Mouse (Mus musculus): Measurements from ENCODE around the gene Fxyd7.

Fxyd7 gene

DNA sequence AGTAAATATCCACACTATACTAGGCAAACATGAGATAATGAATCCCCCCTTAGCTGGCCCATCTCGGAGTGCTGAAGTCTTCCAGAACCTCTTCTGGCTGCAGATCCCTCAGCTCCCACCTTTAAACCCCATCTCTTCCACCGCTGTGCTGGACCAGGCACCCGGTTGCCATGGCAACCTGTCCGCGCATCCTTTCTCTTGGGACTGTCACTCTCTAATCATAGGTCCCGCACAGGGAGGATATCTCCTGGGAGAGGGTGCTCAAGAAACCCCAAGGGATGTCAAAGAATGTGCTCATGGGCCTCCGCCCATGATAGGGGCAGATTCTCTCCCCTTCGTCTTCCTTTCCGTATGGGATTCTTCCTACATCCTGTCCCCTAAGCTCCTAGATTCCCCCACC lies 346 bp downstream of the Fxyd7 start:
- DNase-seq (ENCODE audit: low read depth, low spot score), result peak; percentile 52

DNA sequence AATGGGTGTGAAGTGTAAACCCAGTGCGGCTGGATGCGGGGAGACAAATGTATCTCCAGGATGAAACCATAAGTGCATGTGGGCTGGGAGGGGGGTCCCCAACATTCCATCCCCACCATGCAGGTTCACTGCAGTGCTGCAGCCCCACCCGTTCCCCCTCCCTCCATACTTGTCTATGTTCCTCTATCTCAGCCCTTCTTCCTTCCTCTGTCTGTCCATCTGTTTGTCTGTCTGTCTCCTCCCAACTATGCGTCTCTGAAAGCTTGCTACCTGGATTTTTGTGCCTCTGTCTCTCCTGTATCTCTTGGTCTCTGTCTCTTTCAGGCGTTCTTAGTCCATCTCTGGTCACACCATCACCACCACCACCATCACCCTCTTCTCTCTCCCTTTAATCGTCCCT lies 780 bp downstream of the Fxyd7 start:
- no peak for DNase-seq (ENCODE audit: low read depth, low spot score)

DNA sequence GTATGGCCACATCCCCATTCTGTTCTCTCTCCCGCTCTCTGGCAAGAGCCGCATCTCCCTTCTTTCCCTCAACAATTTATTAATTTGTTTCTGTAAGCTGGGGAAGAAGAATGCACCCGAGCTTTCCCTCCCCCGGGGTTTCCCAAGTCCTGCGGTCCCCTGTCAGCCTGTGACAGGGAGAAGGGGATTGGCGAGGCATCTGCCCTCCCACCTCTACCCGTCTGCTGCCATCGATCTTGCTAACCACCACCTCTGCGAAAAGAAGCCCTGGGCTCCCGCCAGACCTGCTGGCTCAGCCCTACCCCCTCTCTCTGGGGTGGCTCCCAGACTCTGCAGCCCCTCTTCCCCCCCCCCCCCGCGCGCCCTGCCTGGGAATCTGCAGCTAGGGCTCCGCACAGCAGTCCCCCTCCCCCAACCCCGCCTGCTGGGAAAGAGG lies 1.4 kb downstream of the Fxyd7 start:
- no peak for DNase-seq (ENCODE audit: low read depth, low spot score)

DNA sequence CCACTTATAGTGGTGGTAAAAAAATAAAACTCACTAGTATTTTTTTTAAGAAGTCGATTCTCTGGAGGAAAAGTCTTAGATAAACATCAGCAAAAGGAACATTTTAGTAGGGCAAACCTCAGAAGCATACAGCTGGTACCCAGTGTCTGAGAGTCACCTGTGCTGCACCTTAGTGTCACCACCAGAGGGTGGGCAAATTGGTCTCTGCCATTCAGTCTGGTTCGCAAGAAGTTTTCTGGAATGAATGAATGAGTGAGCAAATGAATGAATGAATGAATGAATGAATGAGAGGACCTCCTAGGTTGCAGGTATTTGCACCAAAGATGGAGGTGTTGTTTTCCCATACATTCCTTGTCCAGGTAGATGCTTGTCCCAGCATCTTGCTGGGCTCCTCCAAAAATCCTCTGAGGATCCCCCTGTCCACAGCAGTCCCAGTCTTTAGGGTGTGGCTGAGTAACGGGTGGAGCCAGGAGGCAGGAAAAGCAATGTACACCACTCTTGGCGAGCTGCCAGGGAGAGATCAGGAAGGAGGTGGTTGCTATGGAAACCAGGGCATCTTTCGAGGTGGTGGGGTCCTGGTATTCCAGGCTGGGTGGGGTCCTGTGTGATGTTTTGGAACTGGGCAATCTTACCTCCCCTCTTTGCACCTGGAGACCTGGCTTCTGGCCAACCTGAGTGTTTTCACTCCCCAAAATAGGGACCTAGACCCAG lies 2.0 kb downstream of the Fxyd7 start:
- DNase-seq (ENCODE audit: low read depth, low spot score), result peak; percentile 30

DNA sequence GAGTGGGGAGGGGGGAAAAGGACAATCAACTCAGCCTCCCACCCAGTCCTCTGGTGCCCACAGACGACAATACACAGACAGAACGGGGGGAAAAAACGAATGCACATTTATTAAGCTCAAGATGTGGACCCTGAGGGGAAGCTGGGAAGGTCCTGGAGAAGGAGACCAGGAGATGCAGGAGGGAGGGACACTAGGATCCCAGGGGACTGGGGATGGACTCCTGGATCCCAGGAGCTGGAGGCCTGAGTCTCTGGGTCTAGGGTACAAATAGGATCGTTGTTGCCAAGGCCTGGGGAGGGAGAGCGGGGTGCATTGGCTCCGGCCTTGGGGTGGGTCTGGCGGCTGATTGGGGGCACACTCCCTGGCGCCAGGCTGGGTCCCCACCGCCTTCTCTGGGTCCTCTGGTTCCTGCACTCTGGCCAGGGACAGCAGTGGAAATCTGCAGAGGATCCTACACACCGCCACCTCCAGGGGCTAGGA lies 8.8 kb downstream of the Fxyd7 start, which contains the start of gene Fxyd5:
TSS of gene Fxyd5 (minus strand) at position 51 of the 480 bp plus-strand sequence.
- DNase-seq (ENCODE audit: low read depth, low spot score), result no peak

DNA sequence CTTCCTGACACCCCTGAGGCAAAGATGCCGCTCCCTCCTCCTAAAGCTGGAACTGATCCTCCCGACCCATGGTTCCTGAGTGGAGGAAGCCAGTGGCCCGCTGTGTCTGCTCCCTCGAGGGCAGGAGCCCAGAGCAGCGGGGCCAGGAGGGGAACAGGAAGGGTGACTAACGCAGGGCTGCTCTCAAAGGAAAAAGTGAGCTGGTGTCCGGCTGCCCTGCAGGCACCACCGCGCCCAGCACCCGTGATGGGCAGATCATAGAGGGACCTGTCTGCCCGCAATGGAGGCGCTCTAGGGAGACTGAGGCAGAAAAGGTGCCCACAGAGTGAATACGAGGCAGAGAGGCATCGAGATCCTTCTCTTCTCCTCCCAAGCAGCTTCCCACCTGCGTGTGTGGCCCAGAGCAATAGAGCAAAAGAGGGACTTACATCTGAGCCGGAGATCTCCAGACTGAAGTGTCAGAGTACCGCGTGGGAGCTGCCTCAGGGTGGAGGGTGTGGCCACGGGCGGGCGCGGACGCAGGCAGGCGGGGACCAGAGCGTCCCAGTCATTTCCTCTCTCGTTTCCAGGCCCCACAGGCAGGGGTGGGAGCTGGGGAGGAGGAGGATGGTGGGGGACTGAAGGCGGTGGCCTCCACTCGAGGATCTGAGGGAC lies 9.5 kb downstream of the Fxyd7 start:
- DNase-seq (ENCODE audit: low read depth, low spot score), result peak; percentile 40

DNA sequence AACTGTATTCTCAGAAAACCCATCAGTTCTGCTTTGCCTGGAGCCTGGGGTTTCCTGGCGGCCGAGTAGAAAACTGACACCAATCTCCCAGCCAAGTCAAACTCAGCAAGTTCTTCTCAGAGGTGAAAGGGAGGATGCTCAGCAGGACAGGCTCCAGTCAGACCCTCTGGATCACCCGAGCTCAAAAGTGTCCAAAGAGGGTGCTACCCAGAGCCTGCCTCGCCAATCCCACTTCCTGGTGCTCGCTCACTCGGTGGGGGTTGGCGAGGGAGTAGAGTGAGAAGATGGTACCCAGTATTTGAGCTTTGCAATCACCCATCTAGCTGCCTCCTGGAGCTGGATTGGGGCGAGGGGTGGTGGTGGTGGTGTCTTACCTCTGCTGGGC lies 10.3 kb downstream of the Fxyd7 start:
- DNase-seq (ENCODE audit: low read depth, low spot score), result no peak

DNA sequence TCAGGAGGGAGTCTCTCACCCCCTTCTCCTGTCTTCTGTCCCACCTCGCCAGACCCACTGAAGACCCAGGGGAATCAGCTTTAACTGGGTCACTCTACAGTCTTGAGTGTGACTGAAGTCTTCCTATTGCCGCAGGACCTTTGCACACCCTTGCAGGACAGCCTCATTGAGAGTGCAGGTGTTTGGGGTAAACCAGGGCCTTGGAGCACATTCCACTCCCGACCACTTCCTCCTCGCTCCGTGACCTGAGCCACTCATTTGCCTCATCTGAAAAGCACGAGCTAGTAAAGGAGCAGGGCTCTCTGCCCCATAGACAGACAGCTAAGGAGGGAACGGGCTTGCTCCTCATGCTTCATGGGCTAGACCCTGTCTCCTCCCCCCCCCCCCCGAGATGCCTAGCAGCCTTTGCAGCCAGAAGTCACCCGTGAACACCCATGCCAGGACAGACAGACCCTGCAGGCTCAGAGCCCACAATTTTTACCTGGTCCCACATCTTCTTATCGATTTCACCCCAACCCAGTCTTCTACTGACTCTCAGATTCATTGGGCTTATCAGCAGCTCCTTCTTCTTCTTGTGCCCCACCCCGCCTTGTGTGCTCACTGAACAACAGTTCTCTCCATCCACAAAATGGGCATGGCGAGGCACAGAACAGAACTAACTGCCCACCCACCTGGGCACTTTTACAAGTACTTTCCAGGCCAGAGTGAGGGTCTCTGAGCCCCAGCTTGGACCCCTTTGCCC lies 10.8 kb downstream of the Fxyd7 start:
- no peak for DNase-seq (ENCODE audit: low read depth, low spot score)

DNA sequence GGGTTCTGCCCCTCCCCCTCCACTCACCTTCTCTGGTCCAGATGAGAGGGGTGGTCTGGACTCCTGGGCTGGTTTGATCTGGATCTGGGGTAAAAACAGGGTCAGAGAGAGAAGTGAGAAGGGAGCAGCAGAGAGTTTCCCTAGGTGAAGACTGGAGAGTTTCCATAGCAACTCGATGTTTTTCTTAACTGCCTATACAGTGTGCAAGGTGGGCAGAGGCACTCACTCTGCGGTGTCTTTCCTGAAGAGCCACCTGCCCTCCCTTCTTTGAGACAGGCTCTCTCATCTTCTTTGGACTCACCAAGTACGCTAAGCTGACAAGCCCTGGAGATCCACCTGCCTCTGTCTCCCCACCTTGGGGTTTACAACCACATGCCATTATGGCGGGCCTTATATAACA lies 12.3 kb downstream of the Fxyd7 start:
- DNase-seq (ENCODE audit: low read depth, low spot score), result no peak

DNA sequence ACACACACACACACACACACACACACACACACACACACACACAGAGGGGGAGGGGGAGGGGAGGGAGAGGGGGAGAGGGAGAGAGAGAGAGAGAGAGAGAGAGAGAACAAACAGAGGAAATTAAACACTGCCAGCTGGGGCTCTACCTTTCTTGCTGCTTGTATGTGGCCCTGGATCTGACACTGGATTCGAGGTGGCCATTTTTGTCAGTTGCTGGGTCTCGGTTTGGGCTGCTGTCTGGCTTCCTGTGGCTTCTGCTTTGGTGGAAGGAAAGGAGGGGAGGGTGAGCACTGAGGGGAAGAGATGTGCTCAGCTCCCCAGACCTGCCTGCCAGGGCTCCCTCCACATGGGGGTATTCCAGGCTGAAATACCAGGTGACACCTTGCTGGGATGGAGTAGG lies 13.6 kb downstream of the Fxyd7 start:
- no peak for DNase-seq (ENCODE audit: low read depth, low spot score)

DNA sequence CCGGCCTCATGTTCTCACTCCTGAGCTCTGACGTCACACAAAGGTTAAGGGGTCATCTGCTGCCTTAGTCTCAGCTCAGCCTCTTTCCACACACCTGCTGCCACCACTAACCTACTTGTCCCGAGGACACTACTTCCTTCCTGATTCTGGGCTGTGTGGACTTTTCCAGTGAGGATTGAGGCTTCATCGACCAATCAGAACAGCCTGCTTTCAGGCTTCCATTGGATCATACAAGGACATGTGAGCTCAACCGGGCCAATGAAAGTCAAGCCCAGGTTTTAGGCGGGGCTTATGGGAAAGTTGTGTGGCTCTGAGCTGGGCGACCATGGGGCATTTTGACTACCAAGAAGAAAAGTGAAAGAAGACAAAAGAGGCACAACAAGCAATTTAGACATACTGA lies 14.3 kb downstream of the Fxyd7 start:
- peak; percentile 84 for DNase-seq (ENCODE audit: low read depth, low spot score)

DNA sequence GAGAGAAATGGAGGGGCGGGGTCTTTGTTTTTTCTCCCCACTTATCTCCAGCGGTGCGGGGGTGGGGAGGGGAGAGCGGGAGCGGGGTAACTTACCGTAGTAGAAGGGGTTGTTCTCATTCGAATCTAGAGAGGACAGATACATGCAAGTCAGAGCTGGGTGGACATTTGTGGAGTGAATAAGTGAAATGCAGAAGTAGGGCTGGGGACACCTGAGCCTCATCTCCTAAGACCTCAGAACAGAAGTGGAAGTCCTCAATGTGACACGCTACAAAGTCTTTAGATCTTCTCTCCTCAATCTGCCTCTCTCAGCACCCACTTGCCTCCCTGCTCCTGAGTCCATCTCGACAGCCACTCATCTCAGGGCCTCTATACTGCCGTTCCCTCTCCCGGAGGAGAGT lies 16.0 kb downstream of the Fxyd7 start:
- no peak for DNase-seq (ENCODE audit: low read depth, low spot score)

DNA sequence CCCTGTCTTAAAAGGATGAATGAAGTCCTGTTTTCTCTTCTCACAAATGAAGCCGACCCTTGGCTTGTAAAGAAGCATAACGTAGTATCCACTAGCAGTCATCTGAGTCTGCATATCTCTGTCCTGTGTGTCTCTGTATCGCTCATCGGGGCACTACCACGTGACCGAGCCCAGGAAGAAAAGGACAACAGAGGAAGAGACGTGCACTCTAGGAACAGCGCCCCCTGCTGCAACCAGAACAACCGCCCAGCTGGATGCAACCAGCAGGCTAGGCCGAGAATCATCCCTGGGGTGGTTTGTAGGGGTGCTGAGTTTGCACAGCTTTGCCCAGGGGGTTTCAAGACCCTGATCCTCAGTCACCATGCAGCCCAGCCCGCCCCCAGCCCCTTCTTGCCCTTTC lies 16.5 kb downstream of the Fxyd7 start:
- DNase-seq (ENCODE audit: low read depth, low spot score), result peak; percentile 75

DNA sequence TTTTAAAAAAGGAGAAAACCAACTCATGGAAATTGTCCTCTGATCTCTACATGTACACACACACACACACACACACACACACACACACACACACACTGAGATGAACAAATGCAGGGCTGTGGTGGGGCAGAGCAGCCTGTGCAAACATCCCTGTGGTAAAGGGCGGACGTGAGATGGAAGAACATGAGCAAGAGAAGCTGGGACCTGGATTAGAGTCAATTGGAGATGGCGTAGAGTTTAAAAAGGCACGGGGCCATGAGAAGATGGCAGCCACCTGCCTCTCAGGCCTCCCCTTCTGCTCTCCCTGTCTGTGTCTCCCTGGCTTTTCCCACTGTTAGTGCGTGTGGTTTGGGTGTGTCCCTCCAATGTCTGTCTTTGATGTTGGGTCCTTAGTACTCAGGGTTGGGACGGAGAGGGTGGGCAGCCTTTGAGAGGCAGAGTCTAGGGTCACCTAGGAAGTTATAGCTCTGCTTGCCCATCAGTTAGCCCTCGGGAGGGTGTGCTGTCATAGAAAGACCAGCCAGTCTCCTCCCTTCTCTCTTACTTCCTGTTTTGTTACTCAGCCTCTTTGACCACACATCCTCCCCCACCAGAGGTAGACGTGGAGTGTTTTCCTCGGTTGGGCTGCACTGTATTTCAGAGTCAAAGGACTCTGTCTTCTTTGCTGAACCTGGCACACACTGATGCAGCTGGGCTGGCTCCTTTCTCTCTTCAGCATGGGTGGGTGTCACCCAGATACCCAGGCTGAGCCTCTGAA lies 17.7 kb downstream of the Fxyd7 start:
- DNase-seq (ENCODE audit: low read depth, low spot score), result no peak

DNA sequence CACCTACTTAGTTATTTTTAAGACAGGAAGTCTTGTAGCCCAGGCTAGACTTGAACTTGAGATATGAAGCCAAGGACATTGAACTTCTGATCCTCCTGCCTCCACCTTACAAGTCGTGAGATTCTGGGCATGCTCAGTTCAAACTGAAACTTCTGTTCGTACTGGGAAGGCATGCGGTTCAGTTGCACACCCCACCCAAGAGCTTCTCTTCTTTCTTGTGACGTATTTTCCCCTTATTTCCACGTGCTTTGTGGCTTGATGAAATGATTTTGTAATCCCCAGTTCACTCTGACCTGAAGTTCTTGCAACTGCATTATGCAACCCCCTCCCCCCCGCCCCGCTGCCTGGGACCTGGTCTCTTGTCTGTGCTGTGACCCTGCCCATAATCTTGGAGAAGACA lies 19.5 kb downstream of the Fxyd7 start:
- no peak for DNase-seq (ENCODE audit: low read depth, low spot score)

DNA sequence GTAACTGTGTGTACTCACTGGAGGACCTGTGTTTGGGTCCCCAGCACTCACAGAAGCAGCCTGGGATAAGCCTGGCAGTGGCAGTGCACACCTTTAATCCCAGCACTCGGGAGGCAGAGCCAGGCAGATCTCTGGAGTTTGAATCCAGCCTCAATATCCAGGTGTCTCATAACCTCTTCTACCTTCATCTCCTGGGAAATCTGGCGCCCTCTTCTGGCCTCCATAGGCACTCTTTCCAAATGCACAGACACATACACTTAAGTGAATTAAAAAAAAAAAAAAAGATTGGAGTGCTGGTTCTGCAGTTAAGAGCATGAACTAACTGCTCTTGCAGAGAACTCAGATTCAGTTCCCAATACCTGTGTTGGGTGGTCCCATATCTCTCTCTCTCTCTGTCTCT lies 20.6 kb downstream of the Fxyd7 start:
- DNase-seq (ENCODE audit: low read depth, low spot score), result peak; percentile 89

DNA sequence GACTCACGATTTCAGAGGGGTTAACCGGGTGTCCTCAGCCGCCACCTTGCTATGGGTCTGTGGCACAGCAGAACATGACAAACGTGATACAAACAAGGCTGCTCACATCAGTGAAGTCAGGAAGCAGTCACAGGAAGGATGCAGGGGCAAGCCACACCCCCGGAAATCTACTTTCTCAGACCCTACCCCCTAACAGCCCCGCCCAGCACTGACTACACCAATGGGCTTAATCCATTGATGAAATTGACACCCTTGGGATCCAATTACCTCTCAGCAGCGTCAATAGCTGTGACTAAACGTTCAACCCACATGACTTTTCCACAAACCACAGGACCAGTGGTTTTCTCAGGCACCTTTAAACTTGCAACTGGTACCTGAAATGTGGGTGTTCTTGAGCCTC lies 22.7 kb downstream of the Fxyd7 start:
- DNase-seq (ENCODE audit: low read depth, low spot score), result peak; percentile 90

DNA sequence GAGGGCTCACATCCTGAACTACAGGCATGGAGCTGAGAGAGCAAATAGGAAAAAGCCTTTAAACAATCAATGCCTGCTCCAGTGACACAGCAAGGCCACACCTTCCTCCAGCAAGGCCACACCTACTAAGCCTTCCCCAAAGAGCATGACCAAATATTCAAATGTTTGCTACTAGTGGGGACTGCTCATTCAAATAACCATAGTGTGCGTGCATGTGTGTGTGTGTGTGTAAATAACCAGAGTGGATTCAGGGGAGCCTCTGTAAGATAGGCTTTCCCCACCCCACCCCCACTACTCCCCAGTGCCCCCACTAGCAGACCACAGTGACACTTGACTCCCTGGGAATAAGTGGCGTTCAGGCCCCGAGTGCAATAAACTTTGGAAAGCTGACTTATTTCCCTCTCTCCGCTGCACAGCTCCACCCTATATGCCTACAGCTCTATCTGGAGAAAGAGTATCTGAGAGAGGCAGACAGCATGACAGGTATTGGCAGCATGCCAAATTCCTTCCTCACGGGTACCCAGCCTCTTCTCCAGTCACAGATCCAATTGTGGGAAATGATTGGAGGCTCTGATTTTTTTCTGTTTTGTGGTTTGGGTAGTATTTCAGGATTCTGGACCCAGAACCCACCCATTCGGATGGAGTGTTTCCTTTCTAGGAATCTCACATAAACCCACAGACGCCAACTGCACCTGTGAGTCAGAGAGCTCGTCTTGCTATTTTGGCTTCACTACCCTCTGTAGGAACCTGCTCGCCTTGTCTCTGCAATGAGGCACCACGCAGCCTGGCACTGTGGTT lies 34.0 kb downstream of the Fxyd7 start:
- DNase-seq (ENCODE audit: low read depth, low spot score), result peak; percentile 16

DNA sequence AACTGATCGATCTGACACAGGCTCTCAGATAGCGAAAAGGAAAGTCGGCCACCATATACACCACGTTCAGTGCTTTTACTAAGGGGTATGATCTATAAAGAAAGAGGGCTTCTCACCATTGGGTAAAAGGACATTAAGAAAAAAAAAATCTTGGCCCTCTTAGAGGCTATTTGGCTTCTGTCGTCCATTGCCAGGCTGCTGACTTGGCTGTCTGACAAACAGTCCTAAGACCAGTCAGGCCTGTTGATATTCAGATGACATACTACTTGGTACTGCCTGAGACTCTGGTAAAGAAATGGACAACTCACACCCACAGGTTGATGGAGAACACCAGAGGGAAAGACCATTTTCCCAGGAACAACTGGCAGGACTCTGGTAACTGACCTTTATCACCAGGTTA lies 38.3 kb downstream of the Fxyd7 start:
- no peak for DNase-seq (ENCODE audit: low read depth, low spot score)

DNA sequence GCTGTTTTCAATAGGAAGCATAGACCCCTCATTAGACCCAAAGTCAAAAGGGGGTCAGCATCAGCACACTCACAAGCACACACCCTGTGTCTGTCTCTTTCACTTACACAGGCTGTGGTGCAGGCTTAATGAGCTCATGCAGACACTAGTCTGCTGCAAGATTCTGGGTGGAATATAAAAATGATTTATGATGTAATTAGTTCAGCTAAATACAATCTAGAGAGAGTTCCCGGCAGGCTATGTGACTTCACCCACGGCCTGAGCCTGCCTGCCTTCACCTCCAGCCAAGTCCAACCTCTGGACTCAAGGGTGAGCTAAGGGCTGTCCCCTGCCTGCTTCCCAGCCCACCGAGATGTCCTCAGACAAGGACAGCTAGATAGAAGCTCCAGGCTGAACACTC lies 42.4 kb downstream of the Fxyd7 start:
- no peak for DNase-seq (ENCODE audit: low read depth, low spot score)

DNA sequence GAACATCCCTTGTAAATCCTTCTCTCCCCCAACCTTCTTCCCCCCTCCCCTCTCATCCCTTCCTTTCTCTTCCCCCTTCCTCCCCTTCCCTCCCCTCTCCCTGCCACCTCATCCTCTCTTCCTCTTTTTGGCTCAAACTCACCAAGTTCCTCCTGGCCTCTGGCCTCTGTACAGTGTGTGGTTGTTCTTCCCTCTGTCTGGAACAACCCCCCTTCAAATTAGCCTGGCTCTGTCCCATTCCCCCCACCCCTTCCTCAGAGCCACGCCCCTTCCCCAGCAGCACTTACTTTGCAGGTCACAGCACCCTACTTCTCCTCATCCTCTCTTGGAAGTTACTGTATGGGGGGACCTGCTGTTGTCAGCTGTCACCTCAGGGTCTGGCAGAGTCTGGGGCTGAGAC lies 43.1 kb downstream of the Fxyd7 start:
- DNase-seq (ENCODE audit: low read depth, low spot score), result no peak

Measured in ZHBTc4 (cell line).